Mouse (Mus musculus): ENCODE results near the gene Myo19.

- TF ChIP-seq POLR2A (IDR thresholded peaks at IDR 0.05; ENCODE audit: low read depth, low read length) (no peak), CTCF (IDR thresholded peaks at IDR 0.05; ENCODE audit: extremely low read depth, insufficient read depth, insufficient read length, insufficient replicate concordance) (no peak)
Measured at GRCm38 (mm10) chr11:84869537-84870232, 10.3 kb upstream of the Myo19 start.
